Mouse (Mus musculus) E14TG2a.4 (cell line): ENCODE results near the gene Homer3.

Source experiments
- CTCF ChIP-seq: conservative IDR thresholded peaks from 2 replicates; pipeline ENCODE4 v1.5.1; 2014; ENCODE audit warnings: low read length
- NANOG ChIP-seq: IDR thresholded peaks from 2 replicates; pipeline ENCODE4 v1.6.1; 2014; ENCODE audit warnings: borderline replicate concordance, low read length, mixed read lengths
- POU5F1 ChIP-seq: IDR thresholded peaks from 2 replicates; pipeline ENCODE4 v1.6.1; 2014; ENCODE audit warnings: low read length, borderline replicate concordance

- TF ChIP-seq CTCF: no peak
- no peak for TF ChIP-seq POU5F1
- no peak for TF ChIP-seq NANOG
These were observed 11.4 kb downstream of the Homer3 start for GRCm38 (mm10) chr8:70293988-70294405.
